Mouse (Mus musculus): ENCODE results near the gene Trim29.

DNA sequence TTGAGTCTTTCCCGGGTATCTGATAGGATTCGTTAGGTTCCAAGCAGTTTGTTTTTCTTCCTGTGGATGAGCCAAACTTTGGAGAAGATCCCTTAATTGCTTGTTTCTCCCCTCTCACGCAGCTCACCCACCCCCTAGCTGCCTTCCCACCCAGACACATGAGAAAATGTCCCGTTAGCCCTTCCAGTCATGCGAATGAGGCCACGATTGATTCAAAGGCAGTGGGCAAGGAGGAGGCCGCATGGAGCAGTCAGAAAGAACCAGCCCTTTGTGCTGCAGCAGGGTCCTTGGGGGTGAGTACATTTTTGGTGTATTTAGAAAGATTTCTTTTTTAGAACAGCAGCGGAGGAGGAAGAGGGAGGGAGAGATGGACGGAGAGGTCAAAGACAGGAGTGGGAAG is 45.5 kb upstream of the Trim29 start:
- TF ChIP-seq EP300 (IDR thresholded peaks at IDR 0.05; ENCODE audit: low read depth in 1 of 2, low read length in 2 of 2) (no peak), RCOR1 (IDR thresholded peaks at IDR 0.05; ENCODE audit: low read depth, low read length) (no peak), HCFC1 (IDR thresholded peaks at IDR 0.05; ENCODE audit: low read depth, low read length) (no peak), NELFE (IDR thresholded peaks at IDR 0.05; ENCODE audit: low read depth, low read length) (no peak), USF1 (IDR thresholded peaks at IDR 0.05; ENCODE audit: low read depth, low read length) (no peak), E2F4 (IDR thresholded peaks at IDR 0.05; ENCODE audit: borderline replicate concordance, low read depth, low read length) (no peak), CTCF (IDR thresholded peaks at IDR 0.05 in 2 of 3, conservative IDR thresholded peaks at IDR 0.05 in 1 of 3; ENCODE audit: control insufficient read depth in 1 of 3, insufficient read depth in 1 of 3, low read depth in 2 of 3, low read length in 3 of 3, poor library complexity in 1 of 3, severe bottlenecking in 1 of 3) (no peak), ETS1 (IDR thresholded peaks at IDR 0.05; ENCODE audit: low read depth, low read length) (no peak), CHD1 (IDR thresholded peaks at IDR 0.05; ENCODE audit: low read depth, low read length) (no peak), POLR2A (IDR thresholded peaks at IDR 0.05; ENCODE audit: control insufficient read depth in 1 of 2, insufficient read depth in 1 of 2, low read depth in 1 of 2, low read length in 2 of 2, poor library complexity in 1 of 2) (no peak), RAD21 (IDR thresholded peaks at IDR 0.05; ENCODE audit: low read depth, low read length) (no peak)

Measured in MEL (cell line).